In the genomic region with DNA sequence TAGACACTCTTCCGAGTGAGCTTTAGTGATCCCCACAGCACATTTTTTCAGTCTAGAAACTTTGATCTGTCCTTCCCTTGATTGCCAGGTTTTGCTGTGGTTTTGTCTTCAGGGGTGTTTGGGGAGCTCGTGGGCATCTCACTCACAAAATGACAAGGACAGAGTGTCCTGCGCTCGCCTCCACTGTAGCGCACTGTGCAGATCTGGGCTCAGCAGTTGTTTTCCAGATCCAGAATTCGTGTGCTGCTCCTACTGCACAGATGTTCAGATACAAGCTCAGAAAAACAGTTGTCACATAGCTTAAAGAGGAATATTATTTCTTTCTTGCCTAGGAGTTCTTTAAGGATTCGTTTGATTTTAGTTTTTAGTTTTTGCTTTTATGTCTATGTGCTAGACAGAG, we compare ENCODE assay signal across 14 mouse cellular contexts.
"Had no signal": no experiment of that assay in that cellular context is flagged by ENCODE, and none has a peak within 500 bp of the region (broad histone marks: within the 10 kb centered on the region; RNA-seq: fewer than 3 reads in every experiment).

No protein-coding gene starts in this region.

- DNase-seq: kidney, adult 18-20 months; kidney, adult 9 months; kidney, postnatal 14 days; kidney, postnatal 4 days; layer of hippocampus, postnatal 36 days; liver, embryonic 13.5 days; lung, adult 2 months; lung, postnatal 14 days; lung, postnatal 4 days; midbrain, embryonic 14.5 days; right cerebral cortex, postnatal 14 days; thymus, postnatal 25 days had no signal

- ATAC-seq: inflammation-experienced regulatory T-cells, adult 6 months; intestine, embryonic 16.5 days had no signal
